Mouse (Mus musculus) lung, embryonic 16.5 days (tissue): ENCODE data around the gene Acat3. TPM values are rescaled to one million over a fixed set of nuclear protein-coding genes. Genes with fewer than 3 reads are reported as not detected.
"Not testable (repeated sequence)": the region's sequence is repeated elsewhere in the genome, so short reads cannot be mapped to it uniquely, and the experiment has no call there.

Experiments used
- ATAC-seq: fragments of 200-750 bp; cut with Nextera tagmentation; 2 replicates; pipeline ENCODE4 v1.8.0; 2017; ENCODE audit warnings: low read depth, mild to moderate bottlenecking, moderate library complexity
- H3K27ac ChIP-seq: fragments of 300-500 bp; sonication (generic); 2 replicates; pipeline ENCODE4 v1.5.1; 2014; ENCODE audit warnings: mild to moderate bottlenecking, control low read depth, low read length
- H3K27me3 ChIP-seq: fragments of 300-500 bp; sonication (generic); 2 replicates; pipeline ENCODE4 v1.6.1; 2014; ENCODE audit warnings: low read depth, low read length, mixed read lengths; ENCODE audit not compliant: control insufficient read depth, insufficient read depth
- H3K36me3 ChIP-seq: fragments of 300-500 bp; sonication (generic); 2 replicates; pipeline ENCODE4 v1.6.1; 2014; ENCODE audit warnings: low read length; ENCODE audit not compliant: control insufficient read depth, insufficient read depth
- H3K4me1 ChIP-seq: fragments of 300-500 bp; sonication (generic); replicated peaks from 2 replicates; pipeline ENCODE4 v1.6.1; 2014; ENCODE audit warnings: low read length, mixed read lengths; ENCODE audit not compliant: control insufficient read depth, insufficient read depth
- H3K4me2 ChIP-seq: fragments of 300-500 bp; sonication (generic); 2 replicates; pipeline ENCODE4 v1.6.1; 2014; ENCODE audit warnings: low read depth, low read length, control low read depth
- H3K4me3 ChIP-seq: fragments of 300-500 bp; sonication (generic); 2 replicates; pipeline ENCODE4 v1.5.1; 2014; ENCODE audit warnings: mild to moderate bottlenecking, low read length, control low read depth
- H3K9ac ChIP-seq: fragments of 300-500 bp; sonication (generic); 2 replicates; pipeline ENCODE4 v1.6.1; 2014; ENCODE audit warnings: low read length, control low read depth
- H3K9me3 ChIP-seq: fragments of 300-500 bp; sonication (generic); 2 replicates; pipeline ENCODE4 v1.6.1; 2016; ENCODE audit warnings: low read length; ENCODE audit not compliant: control insufficient read depth
- WGBS: fragments of 180-500 bp; shearing (Covaris S2); extraction: QIAGEN DNeasy Blood & Tissue Kit; methylation state at CpG from one replicate; pipeline ENCODE4 v1.1.7; 2014; 5-methylcytosine and 5-hydroxymethylcytosine counted together
- polyA plus RNA-seq: library from polyadenylated mRNA; unstranded; fragments of >200 nt; fragmentation: Nextera tagmentation; extraction: Ambion mirVana; gene quantifications from 2 replicates; pipeline ENCODE4 v1.2.1, GENCODE M21; 2015

Acat3 gene
- 0.87 and 0.92 TPM in 2 replicates for polyA plus RNA-seq

DNA sequence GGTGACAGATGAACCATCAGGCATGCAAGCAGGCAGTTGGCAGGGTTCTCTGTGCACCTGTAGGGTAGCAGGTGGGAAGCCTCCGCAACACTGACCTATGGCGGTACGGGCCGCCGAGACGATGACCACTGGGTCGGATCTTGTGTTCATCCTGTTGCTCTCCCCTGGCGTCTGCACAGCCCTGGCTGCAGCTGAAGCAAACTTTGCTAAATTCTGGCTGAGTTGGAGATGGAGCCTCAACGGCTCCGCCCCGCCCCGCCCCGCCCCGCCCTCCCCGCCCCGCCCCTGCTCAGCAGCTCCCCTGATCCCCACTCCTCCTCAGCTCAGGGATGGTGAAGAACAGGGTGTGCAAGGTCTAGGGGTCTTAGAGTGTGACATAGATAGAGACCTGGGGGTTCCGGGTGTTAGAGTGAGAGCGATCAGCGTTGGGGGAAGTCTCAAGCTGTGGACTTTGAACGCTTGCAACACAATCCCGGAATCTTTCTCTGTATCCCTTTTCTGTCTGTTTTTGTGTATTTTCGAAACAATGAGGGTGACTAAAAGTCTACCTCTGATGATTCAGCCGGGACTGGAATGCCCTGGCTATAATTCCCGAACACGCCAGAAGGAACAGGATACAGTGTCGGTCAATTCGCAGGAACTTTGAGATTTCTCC lies at the start of gene Acat3:
Gene Acat3, minus strand, starts transcription at position 450 of the 655 bp plus-strand sequence.
- WGBS, result 9% methylated on average over 27 of the region's 27 CpGs
- H3K9ac ChIP-seq, result peak within 1 kb of the TSS; percentile 34; the same call in 1 of the 2 replicates
- peaks cover 3% of the 10 kb centered on the region; the same call in 1 of the 2 replicates for H3K36me3 ChIP-seq
- no peaks in the 10 kb centered on the region for H3K9me3 ChIP-seq
- ATAC-seq, result peak; percentile 90
- peak within 1 kb of the TSS; percentile 30 for H3K4me3 ChIP-seq
- H3K4me1 ChIP-seq, result 0 out of 2 replicates have a peak, but pooled peaks cover 4% of the 10 kb centered on the region
- no peaks in the 10 kb centered on the region for H3K27me3 ChIP-seq
- H3K27ac ChIP-seq, result no peak within 1 kb of the TSS
- H3K4me2 ChIP-seq, result peak within 1 kb of the TSS; percentile 50

DNA sequence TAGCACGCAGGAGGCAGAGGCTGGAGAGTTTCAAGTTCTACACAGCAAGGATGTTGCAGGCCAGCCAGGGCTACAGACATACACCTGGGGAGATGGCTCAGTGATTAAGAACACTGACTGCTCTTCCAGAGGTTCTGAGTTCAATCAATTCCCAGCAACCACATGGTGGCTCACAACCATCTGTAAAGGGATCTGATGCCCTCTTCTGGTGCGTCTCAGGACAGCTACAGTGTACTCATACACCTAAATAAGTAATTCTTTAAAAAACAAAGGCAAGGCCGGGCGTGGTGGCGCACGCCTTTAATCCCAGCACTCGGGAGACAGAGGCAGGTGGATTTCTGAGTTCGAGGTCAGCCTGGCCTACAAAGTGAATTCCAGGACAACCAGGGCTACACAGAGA lies 47.7 kb upstream of the Acat3 start:
- not testable (repeated sequence) for H3K4me3 ChIP-seq, H3K4me1 ChIP-seq, H3K27ac ChIP-seq, H3K4me2 ChIP-seq, ATAC-seq, H3K27me3 ChIP-seq, H3K9ac ChIP-seq, H3K9me3 ChIP-seq
- peaks cover 17% of the 10 kb centered on the region for H3K36me3 ChIP-seq
- 97% methylated on average over 8 of the region's 8 CpGs for WGBS

DNA sequence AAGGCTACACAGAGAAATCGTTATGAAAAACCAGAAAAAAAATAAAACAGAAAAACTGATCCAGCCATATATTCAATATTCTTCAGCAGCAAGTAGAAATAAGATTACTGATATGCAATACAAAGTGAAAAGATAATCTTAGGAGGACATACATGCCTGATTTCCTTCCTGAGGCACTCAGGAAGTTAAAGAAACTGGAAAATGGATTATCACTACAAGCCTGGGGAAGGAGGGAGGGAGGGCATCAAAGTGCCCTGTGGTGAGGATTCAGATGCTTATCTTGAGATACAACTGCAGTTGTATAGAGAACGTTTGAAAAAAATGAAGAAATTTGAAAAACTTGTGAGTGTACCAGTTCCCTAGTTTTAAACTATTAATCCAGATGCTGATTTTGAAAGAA lies 43.6 kb upstream of the Acat3 start:
- Histone ChIP-seq H3K36me3 (peaks cover 44% of the 10 kb centered on the region), H3K9ac (no peak overlapping the region), H3K9me3 (no peaks in the 10 kb centered on the region), H3K4me2 (no peak overlapping the region), H3K4me3 (no peak overlapping the region), H3K27me3 (no peaks in the 10 kb centered on the region), H3K4me1 (no peaks in the 10 kb centered on the region), H3K27ac (no peak overlapping the region)
- 59% methylated on average over 2 of the region's 2 CpGs for WGBS
- ATAC-seq, result no peak

DNA sequence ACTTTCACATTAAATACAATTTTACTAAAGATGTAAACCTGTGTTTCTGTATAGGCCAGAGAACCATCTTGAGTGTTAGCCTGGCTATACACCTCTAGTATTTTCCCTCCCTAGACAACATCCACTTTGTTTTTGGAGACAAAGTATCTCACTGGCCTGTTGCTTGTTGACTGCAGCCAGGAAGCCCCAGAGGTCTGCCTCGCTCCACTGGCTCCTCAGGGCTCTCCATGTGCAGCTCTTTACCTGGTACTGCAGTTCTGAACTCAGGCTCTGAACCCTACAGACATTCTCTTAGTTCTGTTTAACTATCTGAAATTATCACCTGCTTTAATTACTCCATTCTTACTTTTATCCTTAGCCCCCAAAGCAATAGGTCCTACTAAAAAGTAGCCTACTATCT lies 38.1 kb upstream of the Acat3 start:
- Histone ChIP-seq H3K27ac (no peak overlapping the region), H3K4me1 (no peaks in the 10 kb centered on the region), H3K4me3 (no peak overlapping the region), H3K9ac (no peak overlapping the region), H3K36me3 (peaks cover 49% of the 10 kb centered on the region), H3K27me3 (no peaks in the 10 kb centered on the region), H3K4me2 (no peak overlapping the region), H3K9me3 (no peaks in the 10 kb centered on the region)
- WGBS, result 91% methylated on average over 1 of the region's 1 CpGs
- no peak for ATAC-seq

DNA sequence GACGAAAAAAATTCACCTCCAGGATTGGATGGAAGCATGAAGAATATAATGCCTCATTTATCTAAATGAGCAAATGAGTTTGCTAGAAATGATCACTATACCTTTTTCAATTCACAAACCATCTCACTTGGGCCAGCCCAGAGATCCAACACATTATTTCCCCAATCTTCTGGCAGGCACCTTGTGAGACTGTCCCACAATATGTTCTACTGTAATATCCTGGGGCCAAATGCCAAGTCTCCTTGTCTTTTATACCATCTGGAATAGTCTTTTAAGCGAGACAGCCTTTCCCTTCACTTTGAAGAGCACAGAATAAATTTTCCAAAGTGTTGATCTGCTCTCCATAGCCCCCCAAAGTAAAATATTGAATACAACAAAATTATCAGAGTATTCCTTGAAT lies 33.5 kb upstream of the Acat3 start:
- H3K27ac ChIP-seq, result no peak overlapping the region
- 92% methylated on average over 2 of the region's 2 CpGs for WGBS

DNA sequence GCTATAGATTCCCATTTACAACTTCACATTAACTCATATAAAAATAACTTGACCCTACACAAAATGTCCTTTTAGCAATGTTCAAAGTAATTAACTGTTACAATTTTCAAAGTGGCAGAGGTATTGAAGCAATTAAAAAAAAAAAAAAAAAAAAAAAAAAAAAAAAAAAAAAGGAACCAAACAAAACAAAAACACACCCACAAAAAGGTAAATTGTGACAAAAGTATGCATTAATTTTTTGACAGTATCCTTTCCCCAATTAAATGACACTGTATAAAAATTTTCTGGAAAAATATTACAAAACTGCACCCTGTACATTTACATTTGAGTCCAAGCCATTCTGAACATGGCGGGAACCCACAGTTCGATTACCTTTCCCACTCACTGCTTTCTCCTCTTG lies 26.8 kb upstream of the Acat3 start:
- H3K36me3 ChIP-seq, result peaks cover 18% of the 10 kb centered on the region
- H3K9me3 ChIP-seq, result no peaks in the 10 kb centered on the region
- H3K9ac ChIP-seq, result no peak overlapping the region
- WGBS, result 86% methylated on average over 2 of the region's 2 CpGs
- H3K4me3 ChIP-seq, result no peak overlapping the region
- H3K27me3 ChIP-seq, result no peaks in the 10 kb centered on the region
- no peak for ATAC-seq
- H3K4me2 ChIP-seq, result no peak overlapping the region
- H3K4me1 ChIP-seq, result no peaks in the 10 kb centered on the region
- H3K27ac ChIP-seq, result no peak overlapping the region

More for the DNA sequence above, 33.5 kb upstream of the Acat3 start:
- Histone ChIP-seq H3K27me3 (no peaks in the 10 kb centered on the region), H3K36me3 (peaks cover 25% of the 10 kb centered on the region), H3K4me1 (no peaks in the 10 kb centered on the region), H3K4me3 (no peak overlapping the region), H3K9ac (no peak overlapping the region), H3K9me3 (no peaks in the 10 kb centered on the region), H3K4me2 (no peak overlapping the region)
- no peak for ATAC-seq

DNA sequence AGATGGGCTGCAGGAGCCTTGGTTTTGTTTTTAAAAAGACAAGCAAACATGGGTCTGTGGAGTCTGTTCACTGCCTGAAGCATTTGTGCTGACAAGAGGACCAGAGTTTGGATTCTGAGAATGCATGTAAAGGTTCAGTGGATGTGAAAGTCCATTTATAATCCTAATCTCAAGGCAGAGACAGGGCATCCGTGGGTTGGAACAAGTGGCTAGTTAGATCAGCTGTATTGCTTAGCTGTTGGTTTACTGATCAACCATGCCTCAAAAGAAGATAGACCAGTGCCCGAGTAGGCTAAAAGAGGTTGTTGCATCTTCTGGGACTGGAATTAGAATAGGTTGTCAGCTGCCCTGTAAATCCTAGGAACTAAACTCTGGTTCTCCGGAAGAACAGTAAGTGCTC lies 23.1 kb upstream of the Acat3 start:
- no peak overlapping the region for H3K4me2 ChIP-seq
- H3K4me3 ChIP-seq, result no peak overlapping the region
- H3K9me3 ChIP-seq, result no peaks in the 10 kb centered on the region
- H3K4me1 ChIP-seq, result peaks cover 3% of the 10 kb centered on the region; the same call in 1 of the 2 replicates
- no peak overlapping the region for H3K27ac ChIP-seq
- no peaks in the 10 kb centered on the region for H3K27me3 ChIP-seq
- no peak for ATAC-seq
- H3K9ac ChIP-seq, result no peak overlapping the region
- WGBS, result 56% methylated on average over 3 of the region's 3 CpGs
- H3K36me3 ChIP-seq, result peaks cover 14% of the 10 kb centered on the region

DNA sequence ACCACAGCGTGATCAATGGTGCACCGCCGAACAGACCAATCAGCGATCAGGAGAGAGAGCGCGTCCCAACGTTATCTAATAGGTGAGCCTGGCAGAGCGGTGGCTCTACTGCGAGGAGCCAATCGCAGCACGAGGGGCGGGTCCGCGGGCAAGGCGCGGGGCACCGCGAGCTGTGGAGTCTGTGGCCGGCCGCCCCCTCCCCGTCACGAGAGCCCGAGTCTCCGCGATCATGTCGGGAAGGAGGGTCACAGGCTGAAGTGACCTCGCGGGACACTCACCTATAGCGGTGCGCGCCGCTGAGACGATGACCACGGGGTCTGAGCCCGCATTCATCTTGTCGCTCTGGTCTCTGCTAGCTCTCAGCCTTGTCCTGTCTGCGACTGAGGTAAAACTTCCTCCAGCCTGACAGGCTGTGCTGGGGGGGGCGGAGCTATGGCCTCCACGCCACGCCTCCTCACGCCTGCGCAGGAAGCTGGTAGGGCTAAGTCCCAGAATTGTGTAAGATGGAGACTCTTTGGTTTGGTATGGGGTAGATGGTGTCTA lies 20.0 kb upstream of the Acat3 start, which contains the start of gene Acat2:
Gene Acat2, minus strand, starts transcription at position 417 of the 543 bp plus-strand sequence.
- Histone ChIP-seq H3K4me3 (peak within 1 kb of the TSS; percentile 83), H3K27ac (peak within 1 kb of the TSS; percentile 84), H3K9me3 (no peaks in the 10 kb centered on the region), H3K9ac (peak within 1 kb of the TSS; percentile 73), H3K36me3 (peaks cover 6% of the 10 kb centered on the region; the same call in 1 of the 2 replicates), H3K27me3 (no peaks in the 10 kb centered on the region), H3K4me1 (peaks cover 3% of the 10 kb centered on the region; the same call in 1 of the 2 replicates), H3K4me2 (peak within 1 kb of the TSS; percentile 77)
- peak; percentile 98 for ATAC-seq
- under 1% methylated on average over 40 of the region's 42 CpGs for WGBS

DNA sequence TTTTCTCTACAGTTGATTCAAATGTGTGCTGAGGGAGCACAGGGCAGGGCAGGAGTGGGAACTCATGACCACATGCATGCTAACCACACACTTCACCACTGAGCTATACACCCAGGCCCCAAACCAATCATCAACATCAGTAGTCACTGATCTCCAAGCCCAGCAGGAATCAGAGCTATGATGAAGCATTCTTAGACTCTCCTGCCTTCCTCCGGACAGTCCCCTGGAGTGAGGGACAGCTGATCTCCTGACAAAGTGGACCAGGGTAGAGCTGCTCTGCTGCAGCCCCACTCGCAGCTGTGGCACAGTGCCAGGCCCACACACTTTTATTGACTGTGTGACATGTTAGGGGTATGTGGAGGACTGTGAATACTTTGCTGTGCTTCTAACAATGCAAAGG lies 19.0 kb upstream of the Acat3 start:
- ATAC-seq, H3K4me3 ChIP-seq, H3K9me3 ChIP-seq, H3K36me3 ChIP-seq, H3K9ac ChIP-seq, H3K4me2 ChIP-seq, H3K27ac ChIP-seq, H3K4me1 ChIP-seq, H3K27me3 ChIP-seq: not testable (repeated sequence)
- WGBS, result 33% methylated on average over 1 of the region's 2 CpGs
